Mouse (Mus musculus): Measurements from ENCODE around the gene Tex2.
"Not testable (repeated sequence)": the region's sequence is repeated elsewhere in the genome, so short reads cannot be mapped to it uniquely, and the experiment has no call there.

The Tex2 gene

GRCm38 (mm10) chr11:106502631-106503424 lies 110.4 kb downstream of the Tex2 start:
- no peak for DNase-seq

GRCm38 (mm10) chr11:106502159-106502505 lies 111.1 kb downstream of the Tex2 start:
- DNase-seq = no peak

- DNase-seq = peak; percentile 46
Observed at GRCm38 (mm10) chr11:106501308-106502158, 111.7 kb downstream of the Tex2 start.

GRCm38 (mm10) chr11:106500393-106501307 lies 112.6 kb downstream of the Tex2 start:
- peak; percentile 93 for DNase-seq

GRCm38 (mm10) chr11:106498739-106499379 lies 114.4 kb downstream of the Tex2 start:
- no peak for DNase-seq

- no peak for DNase-seq
Observed at GRCm38 (mm10) chr11:106497926-106498325, 115.3 kb downstream of the Tex2 start.

GRCm38 (mm10) chr11:106497009-106497408 lies 116.2 kb downstream of the Tex2 start:
- DNase-seq = not testable (repeated sequence)

- no peak for DNase-seq
Observed at GRCm38 (mm10) chr11:106492984-106493669, 120.1 kb downstream of the Tex2 start.

GRCm38 (mm10) chr11:106491393-106491792 lies 121.8 kb downstream of the Tex2 start:
- DNase-seq = peak; percentile 38

- not testable (repeated sequence) for DNase-seq
Observed at GRCm38 (mm10) chr11:106490600-106490999, 122.6 kb downstream of the Tex2 start.

GRCm38 (mm10) chr11:106490057-106490456 lies 123.2 kb downstream of the Tex2 start:
- DNase-seq = no peak

- DNase-seq = no peak
Observed at GRCm38 (mm10) chr11:106489036-106489693, 124.1 kb downstream of the Tex2 start.

- DNase-seq = no peak
Observed at GRCm38 (mm10) chr11:106488126-106488561, 125.1 kb downstream of the Tex2 start.

- DNase-seq = peak; percentile 94
Observed at GRCm38 (mm10) chr11:106487733-106488115, 125.5 kb downstream of the Tex2 start, which contains the start of gene Ern1. Gene Ern1 (minus strand): TSS chr11:106487852.

GRCm38 (mm10) chr11:106486866-106487732 lies 126.1 kb downstream of the Tex2 start:
- no peak for DNase-seq

- no peak for DNase-seq
Observed at GRCm38 (mm10) chr11:106486042-106486865, 127.0 kb downstream of the Tex2 start.

GRCm38 (mm10) chr11:106485611-106486010 lies 127.6 kb downstream of the Tex2 start:
- no peak for DNase-seq

- no peak for DNase-seq
Observed at GRCm38 (mm10) chr11:106484875-106485274, 128.3 kb downstream of the Tex2 start.

GRCm38 (mm10) chr11:106482867-106483266 lies 130.4 kb downstream of the Tex2 start:
- DNase-seq = no peak
